In genomic region chr13:104529238-104529637, GRCm38 (mm10) we compare ENCODE assay signal across 17 mouse cellular contexts.
DNase-seq lines count a peak whose midpoint lies in the region; ATAC-seq lines count a peak whose summit lies in the region.
"Had no signal": no experiment of that assay in that cellular context is flagged by ENCODE, and none has a peak within 500 bp of the region (broad histone marks: within the 10 kb centered on the region; RNA-seq: fewer than 3 reads in every experiment).

No protein-coding gene starts in this region.

- H3K4me2 ChIP-seq in hindbrain, embryonic 11.5 days (replicated peaks; ENCODE audit: low read depth, low read length) = no peak overlapping the region
- no peak overlapping the region for H3K4me2 ChIP-seq in hindbrain, embryonic 12.5 days (replicated peaks)
- no peak overlapping the region for H3K4me2 ChIP-seq in midbrain, embryonic 13.5 days (replicated peaks)
- no peak overlapping the region for H3K4me2 ChIP-seq in liver, embryonic 11.5 days
- H3K4me2 ChIP-seq: embryonic facial prominence, embryonic 12.5 days; forebrain, embryonic 15.5 days; heart, embryonic 13.5 days; hindbrain, embryonic 14.5 days had no signal

- no peak overlapping the region for H3K27ac ChIP-seq in hindbrain, embryonic 11.5 days (ENCODE audit: low read depth, low read length)
- H3K27ac ChIP-seq in hindbrain, embryonic 12.5 days = no peak overlapping the region
- H3K27ac ChIP-seq in midbrain, embryonic 10.5 days (replicated peaks) = no peak overlapping the region
- no peak overlapping the region for H3K27ac ChIP-seq in midbrain, embryonic 13.5 days
- H3K27ac ChIP-seq in liver, embryonic 11.5 days (ENCODE audit: low read depth, low read length) = no peak overlapping the region
- H3K27ac ChIP-seq: embryonic facial prominence, embryonic 12.5 days; forebrain, embryonic 15.5 days; heart, embryonic 13.5 days; hindbrain, embryonic 14.5 days had no signal

- H3K4me1 ChIP-seq in hindbrain, embryonic 11.5 days (replicated peaks; ENCODE audit: control insufficient read depth, insufficient read depth, low read length) = no peaks in the 10 kb centered on the region
- H3K4me1 ChIP-seq in hindbrain, embryonic 12.5 days = no peaks in the 10 kb centered on the region
- no peaks in the 10 kb centered on the region for H3K4me1 ChIP-seq in midbrain, embryonic 10.5 days
- H3K4me1 ChIP-seq in midbrain, embryonic 13.5 days (replicated peaks) = 0 out of 2 replicates have a peak, but pooled peaks cover 2% of the 10 kb centered on the region
- H3K4me1 ChIP-seq in liver, embryonic 11.5 days (replicated peaks; ENCODE audit: control insufficient read depth, insufficient read depth, low read length) = no peaks in the 10 kb centered on the region
- H3K4me1 ChIP-seq: embryonic facial prominence, embryonic 12.5 days; forebrain, embryonic 15.5 days; heart, embryonic 13.5 days had no signal

- no peak for DNase-seq in hindbrain, embryonic 11.5 days (ENCODE audit: low spot score)
- DNase-seq in midbrain, embryonic 10.5 days (ENCODE audit: low spot score) = peak; percentile 8
- DNase-seq in right cerebral cortex, postnatal 10 days (ENCODE audit: low spot score in 2 of 2) = peak; percentile 30 to 44
- no peak for DNase-seq in right cerebral cortex, adult 18-20 months
- no peak for DNase-seq in liver, embryonic 11.5 days (ENCODE audit: low spot score)
- DNase-seq: adrenal gland, adult 2 months; adrenal gland, postnatal 25 days; cerebellum, adult 2 months; cerebellum, postnatal 10 days; gastrocnemius, postnatal 14 days; heart, postnatal 36 days had no signal

- H3K4me3 ChIP-seq in hindbrain, embryonic 11.5 days (ENCODE audit: low read depth, low read length) = no peak overlapping the region
- H3K4me3 ChIP-seq in hindbrain, embryonic 12.5 days = no peak overlapping the region
- no peak overlapping the region for H3K4me3 ChIP-seq in midbrain, embryonic 10.5 days
- H3K4me3 ChIP-seq in midbrain, embryonic 13.5 days (replicated peaks) = no peak overlapping the region
- no peak overlapping the region for H3K4me3 ChIP-seq in liver, embryonic 11.5 days (ENCODE audit: low read depth, low read length)
- H3K4me3 ChIP-seq: embryonic facial prominence, embryonic 12.5 days; forebrain, embryonic 15.5 days; heart, embryonic 13.5 days had no signal

- H3K27me3 ChIP-seq in hindbrain, embryonic 11.5 days (ENCODE audit: control insufficient read depth, insufficient read depth, low read length) = no peaks in the 10 kb centered on the region
- H3K27me3 ChIP-seq in hindbrain, embryonic 12.5 days = no peaks in the 10 kb centered on the region
- no peaks in the 10 kb centered on the region for H3K27me3 ChIP-seq in midbrain, embryonic 10.5 days (ENCODE audit: low read depth, poor library complexity, severe bottlenecking)
- no peaks in the 10 kb centered on the region for H3K27me3 ChIP-seq in midbrain, embryonic 13.5 days
- H3K27me3 ChIP-seq in liver, embryonic 11.5 days (replicated peaks; ENCODE audit: control insufficient read depth, insufficient read depth, low read length) = no peaks in the 10 kb centered on the region
- H3K27me3 ChIP-seq: embryonic facial prominence, embryonic 12.5 days; forebrain, embryonic 15.5 days; heart, embryonic 13.5 days had no signal

- H3K9me3 ChIP-seq in hindbrain, embryonic 11.5 days (ENCODE audit: control insufficient read depth, low read length) = no peaks in the 10 kb centered on the region
- H3K9me3 ChIP-seq in hindbrain, embryonic 12.5 days (replicated peaks) = no peaks in the 10 kb centered on the region
- no peaks in the 10 kb centered on the region for H3K9me3 ChIP-seq in midbrain, embryonic 10.5 days (replicated peaks)
- no peaks in the 10 kb centered on the region; the same call in 1 of the 2 replicates for H3K9me3 ChIP-seq in midbrain, embryonic 13.5 days
- H3K9me3 ChIP-seq in liver, embryonic 11.5 days (ENCODE audit: control insufficient read depth, low read length) = no peaks in the 10 kb centered on the region
- H3K9me3 ChIP-seq: embryonic facial prominence, embryonic 12.5 days; forebrain, embryonic 15.5 days; heart, embryonic 13.5 days had no signal

- ATAC-seq in hindbrain, embryonic 11.5 days (ENCODE audit: low FRiP score) = 0 out of 2 replicates have a peak, but pooled peaks have one; percentile 56
- no peak for ATAC-seq in hindbrain, embryonic 12.5 days (ENCODE audit: low FRiP score)
- ATAC-seq in midbrain, embryonic 13.5 days = no peak
- ATAC-seq in liver, embryonic 11.5 days (replicated peaks; ENCODE audit: low FRiP score) = no peak
- ATAC-seq: forebrain, embryonic 15.5 days had no signal

- H3K36me3 ChIP-seq in hindbrain, embryonic 11.5 days (ENCODE audit: control insufficient read depth, insufficient read depth, low read length) = no peaks in the 10 kb centered on the region
- H3K36me3 ChIP-seq in hindbrain, embryonic 12.5 days = no peaks in the 10 kb centered on the region
- no peaks in the 10 kb centered on the region for H3K36me3 ChIP-seq in midbrain, embryonic 10.5 days
- H3K36me3 ChIP-seq in midbrain, embryonic 13.5 days = no peaks in the 10 kb centered on the region
- no peaks in the 10 kb centered on the region for H3K36me3 ChIP-seq in liver, embryonic 11.5 days (ENCODE audit: control insufficient read depth, insufficient read depth, low read length)
- H3K36me3 ChIP-seq: embryonic facial prominence, embryonic 12.5 days; forebrain, embryonic 15.5 days; heart, embryonic 13.5 days had no signal

- no peak overlapping the region for H3K9ac ChIP-seq in hindbrain, embryonic 11.5 days (ENCODE audit: low read depth, low read length)
- H3K9ac ChIP-seq in hindbrain, embryonic 12.5 days = no peak overlapping the region
- no peak overlapping the region for H3K9ac ChIP-seq in midbrain, embryonic 13.5 days (replicated peaks)
- H3K9ac ChIP-seq in liver, embryonic 11.5 days (ENCODE audit: low read depth, low read length) = no peak overlapping the region
- H3K9ac ChIP-seq: embryonic facial prominence, embryonic 12.5 days; forebrain, embryonic 15.5 days; heart, embryonic 13.5 days; hindbrain, embryonic 14.5 days had no signal

Comparison
In these comparisons a context has a peak if more than half of its experiments do, and no peak if none do; other contexts are left out.
1. DNase-seq: peak in midbrain, embryonic 10.5 days (single experiment) and right cerebral cortex, postnatal 10 days (2 of 2); none in hindbrain, embryonic 11.5 days (single experiment), right cerebral cortex, adult 18-20 months (single experiment) and liver, embryonic 11.5 days (single experiment).